Comparison of ENCODE assay signal across 30 mouse cellular contexts in the genomic region with DNA sequence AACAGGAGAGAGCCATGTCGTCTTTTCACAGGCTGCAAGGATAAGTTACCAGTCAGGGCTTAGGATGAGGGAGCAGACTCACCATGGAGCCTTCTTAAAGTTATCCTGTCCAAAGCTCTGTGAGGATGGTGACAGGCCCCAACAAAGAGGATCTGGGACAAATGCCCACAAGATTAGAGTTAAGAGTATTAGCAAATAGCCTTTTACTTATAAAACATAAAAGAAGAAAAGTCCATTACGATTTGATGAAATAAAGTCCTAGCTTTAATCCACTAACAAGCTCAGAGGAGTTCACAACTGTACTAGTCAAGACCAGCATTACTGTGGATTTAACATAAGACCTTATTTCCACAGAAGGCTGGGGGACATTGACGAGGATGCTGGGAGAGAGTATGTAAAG. TPM values are rescaled to one million over a fixed set of nuclear protein-coding genes. Genes with fewer than 3 reads are reported as not detected.
"Had no signal": no experiment of that assay in that cellular context is flagged by ENCODE, and none has a peak within 500 bp of the region (broad histone marks: within the 10 kb centered on the region; RNA-seq: fewer than 3 reads in every experiment).

No protein-coding gene starts in this region.

- H3K4me2 ChIP-seq: limb, embryonic 12.5 days; limb, embryonic 13.5 days; limb, embryonic 15.5 days; liver, embryonic 11.5 days; liver, embryonic 12.5 days; liver, embryonic 13.5 days; liver, embryonic 15.5 days; lung, embryonic 14.5 days; lung, embryonic 15.5 days; midbrain, embryonic 12.5 days; midbrain, embryonic 13.5 days; midbrain, embryonic 15.5 days had no signal

- H3K4me3 ChIP-seq: left cerebral cortex, adult 2 months; limb, embryonic 10.5 days; limb, embryonic 12.5 days; limb, embryonic 13.5 days; limb, embryonic 15.5 days; liver, embryonic 12.5 days; liver, embryonic 13.5 days; liver, embryonic 15.5 days; lung, embryonic 15.5 days; megakaryocyte, embryonic 14.5 days; midbrain, embryonic 10.5 days; midbrain, embryonic 12.5 days; midbrain, embryonic 13.5 days; midbrain, embryonic 15.5 days; myocyte had no signal

- H3K36me3 ChIP-seq: limb, embryonic 10.5 days; limb, embryonic 12.5 days; limb, embryonic 13.5 days; limb, embryonic 15.5 days; liver, embryonic 12.5 days; liver, embryonic 13.5 days; liver, embryonic 15.5 days; lung, embryonic 15.5 days; midbrain, embryonic 10.5 days; midbrain, embryonic 12.5 days; midbrain, embryonic 13.5 days; midbrain, embryonic 15.5 days had no signal

- H3K27ac ChIP-seq: left cerebral cortex, adult 2 months; limb, embryonic 10.5 days; limb, embryonic 12.5 days; limb, embryonic 13.5 days; limb, embryonic 15.5 days; liver, embryonic 12.5 days; liver, embryonic 13.5 days; liver, embryonic 14.5 days; liver, embryonic 15.5 days; lung, embryonic 15.5 days; macrophage; midbrain, embryonic 10.5 days; midbrain, embryonic 12.5 days; midbrain, embryonic 13.5 days; midbrain, embryonic 15.5 days had no signal

- H3K4me1 ChIP-seq: liver, embryonic 12.5 days; liver, embryonic 13.5 days; liver, embryonic 15.5 days; lung, embryonic 15.5 days; megakaryocyte, embryonic 14.5 days; midbrain, embryonic 10.5 days; midbrain, embryonic 15.5 days had no signal

- DNase-seq: left cerebral cortex, postnatal 4 days; liver; liver, embryonic 13.5 days; liver, postnatal 0 days; lung, adult 18-20 months; lung, adult 2 months; lung, embryonic 14.5 days; lung, postnatal 10 days; lung, postnatal 14 days; lung, postnatal 36 days; lung, postnatal 4 days; midbrain, embryonic 14.5 days had no signal

- ATAC-seq: liver, embryonic 12.5 days; liver, postnatal 0 days; lung, postnatal 0 days; midbrain, embryonic 13.5 days; midbrain, embryonic 15.5 days had no signal

- H3K27me3 ChIP-seq: limb, embryonic 13.5 days; limb, embryonic 15.5 days; liver, embryonic 12.5 days; liver, embryonic 13.5 days; liver, embryonic 15.5 days; lung, embryonic 15.5 days; megakaryocyte, embryonic 14.5 days; midbrain, embryonic 12.5 days; midbrain, embryonic 13.5 days; midbrain, embryonic 15.5 days had no signal

- H3K9me3 ChIP-seq: limb, embryonic 10.5 days; limb, embryonic 12.5 days; limb, embryonic 13.5 days; limb, embryonic 15.5 days; liver, embryonic 12.5 days; liver, embryonic 13.5 days; liver, embryonic 15.5 days; lung, embryonic 15.5 days; midbrain, embryonic 10.5 days; midbrain, embryonic 12.5 days; midbrain, embryonic 13.5 days; midbrain, embryonic 15.5 days had no signal

- H3K9ac ChIP-seq: limb, embryonic 12.5 days; limb, embryonic 13.5 days; limb, embryonic 15.5 days; liver, embryonic 12.5 days; liver, embryonic 13.5 days; liver, embryonic 14.5 days; liver, embryonic 15.5 days; liver, postnatal 0 days; lung, embryonic 14.5 days; lung, embryonic 15.5 days; midbrain, embryonic 12.5 days; midbrain, embryonic 13.5 days; midbrain, embryonic 15.5 days had no signal

RNA-seq across cellular contexts. Expression of a gene that starts 26.2 kb away (rescaled TPM):
- polyA plus RNA-seq: macrophage had no signal
